Mouse (Mus musculus) hindbrain, embryonic 11.5 days (tissue): ENCODE data around the gene Primpol. TPM values are rescaled to one million over a fixed set of nuclear protein-coding genes. Genes with fewer than 3 reads are reported as not detected.

Source experiments
- ATAC-seq: fragments of 200-750 bp; cut with Nextera tagmentation; 2 replicates; pipeline ENCODE4 v1.8.0; 2017; ENCODE audit warnings: mild to moderate bottlenecking, moderate TSS enrichment, moderate library complexity; ENCODE audit not compliant: low FRiP score
- DNase-seq: peaks from one replicate; pipeline ENCODE4 v3.0.0-alpha.2; 2015; ENCODE audit warnings: low spot score
- H3K27ac ChIP-seq: fragments of 300-500 bp; sonication (generic); 2 replicates; pipeline ENCODE4 v1.5.1; 2014; ENCODE audit warnings: mild to moderate bottlenecking, low read depth, low read length
- H3K27me3 ChIP-seq: fragments of 300-500 bp; sonication (generic); 2 replicates; pipeline ENCODE4 v1.6.1; 2014; ENCODE audit warnings: mild to moderate bottlenecking, low read length, moderate library complexity, mixed read lengths; ENCODE audit not compliant: control insufficient read depth, insufficient read depth
- H3K36me3 ChIP-seq: fragments of 300-500 bp; sonication (generic); 2 replicates; pipeline ENCODE4 v1.6.1; 2014; ENCODE audit warnings: mild to moderate bottlenecking, low read length, moderate library complexity, mixed read lengths; ENCODE audit not compliant: control insufficient read depth, insufficient read depth
- H3K4me1 ChIP-seq: fragments of 300-500 bp; sonication (generic); replicated peaks from 2 replicates; pipeline ENCODE4 v1.6.1; 2014; ENCODE audit warnings: low read length, mixed read lengths; ENCODE audit not compliant: control insufficient read depth, insufficient read depth
- H3K4me2 ChIP-seq: fragments of 300-500 bp; sonication (generic); replicated peaks from 2 replicates; pipeline ENCODE4 v1.6.1; 2014; ENCODE audit warnings: mild to moderate bottlenecking, low read depth, low read length
- H3K4me3 ChIP-seq: fragments of 300-500 bp; sonication (generic); 2 replicates; pipeline ENCODE4 v1.5.1; 2014; ENCODE audit warnings: low read depth, low read length
- H3K9ac ChIP-seq: fragments of 300-500 bp; sonication (generic); 2 replicates; pipeline ENCODE4 v1.6.1; 2014; ENCODE audit warnings: low read depth, low read length
- H3K9me3 ChIP-seq: fragments of 300-500 bp; sonication (generic); 2 replicates; pipeline ENCODE4 v1.6.1; 2016; ENCODE audit warnings: low read length; ENCODE audit not compliant: control insufficient read depth
- WGBS: fragments of 180-500 bp; shearing (Covaris S2); extraction: QIAGEN DNeasy Blood & Tissue Kit; methylation state at CpG from one replicate; pipeline ENCODE4 v1.1.7; 2014; 5-methylcytosine and 5-hydroxymethylcytosine counted together
- polyA plus RNA-seq: library from polyadenylated mRNA; unstranded; fragments of >200 nt; fragmentation: Nextera tagmentation; extraction: Ambion mirVana; gene quantifications from 2 replicates; pipeline ENCODE4 v1.2.1, GENCODE M21; 2014

Gene Primpol
- polyA plus RNA-seq, 1 experiment from 2014 or later = 10.0 TPM

DNA sequence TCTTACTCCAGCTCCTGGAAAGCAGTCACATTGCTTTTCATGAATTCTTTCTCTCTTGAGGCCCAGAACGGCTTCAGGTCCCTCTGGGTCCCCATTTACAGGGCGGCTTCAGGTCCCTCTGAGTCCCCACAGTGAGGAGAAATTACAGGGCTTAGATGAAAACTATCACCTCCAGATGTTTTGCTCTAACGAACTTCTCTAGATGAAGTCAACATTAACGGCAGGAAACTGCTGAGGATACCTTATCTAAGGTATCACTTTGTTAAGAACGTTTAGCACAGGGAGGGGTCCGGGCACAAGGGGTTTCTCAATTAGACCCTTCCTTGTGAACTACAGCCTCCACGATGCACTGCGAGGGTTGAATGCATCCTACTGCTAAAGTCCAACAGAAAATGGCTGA lies 1.1 kb downstream of the Primpol start:
- DNase-seq = no peak
- no peaks in the 10 kb centered on the region for H3K27me3 ChIP-seq
- no peak overlapping the region for H3K4me3 ChIP-seq
- no peak overlapping the region for H3K9ac ChIP-seq
- H3K9me3 ChIP-seq = no peaks in the 10 kb centered on the region
- no peak for ATAC-seq
- H3K4me2 ChIP-seq = no peak overlapping the region
- no peaks in the 10 kb centered on the region for H3K36me3 ChIP-seq
- 0 out of 2 replicates have a peak, but pooled peaks cover 2% of the 10 kb centered on the region for H3K4me1 ChIP-seq
- H3K27ac ChIP-seq = no peak overlapping the region
- 87% methylated on average over 8 of the region's 8 CpGs for WGBS

DNA sequence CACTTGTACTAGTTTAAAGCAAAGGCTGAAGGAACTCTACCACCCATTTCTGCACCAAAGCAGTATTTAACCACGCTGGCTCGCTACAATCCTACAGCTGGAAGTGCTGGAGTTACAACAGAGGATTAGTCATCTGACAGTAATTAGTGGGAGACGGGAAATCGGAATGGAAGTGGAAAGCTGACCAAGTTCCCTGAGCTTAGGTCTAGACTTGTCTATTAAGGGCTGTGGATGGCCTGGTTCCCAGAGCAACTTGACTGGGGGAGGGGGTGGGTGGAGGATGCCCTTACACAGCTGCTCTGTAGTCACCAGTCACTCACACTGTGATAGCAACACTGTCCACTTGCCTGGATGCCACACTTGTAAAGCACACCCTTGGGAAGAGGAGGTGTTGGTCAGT lies 3.6 kb downstream of the Primpol start:
- H3K9me3 ChIP-seq = no peaks in the 10 kb centered on the region
- DNase-seq (peak; percentile 6), ATAC-seq (no peak)
- no peak overlapping the region for H3K27ac ChIP-seq
- 52% methylated on average over 4 of the region's 4 CpGs for WGBS
- H3K4me3 ChIP-seq = no peak overlapping the region
- H3K36me3 ChIP-seq = no peaks in the 10 kb centered on the region
- no peaks in the 10 kb centered on the region for H3K4me1 ChIP-seq
- no peak overlapping the region for H3K9ac ChIP-seq
- H3K27me3 ChIP-seq = no peaks in the 10 kb centered on the region
- no peak overlapping the region for H3K4me2 ChIP-seq

DNA sequence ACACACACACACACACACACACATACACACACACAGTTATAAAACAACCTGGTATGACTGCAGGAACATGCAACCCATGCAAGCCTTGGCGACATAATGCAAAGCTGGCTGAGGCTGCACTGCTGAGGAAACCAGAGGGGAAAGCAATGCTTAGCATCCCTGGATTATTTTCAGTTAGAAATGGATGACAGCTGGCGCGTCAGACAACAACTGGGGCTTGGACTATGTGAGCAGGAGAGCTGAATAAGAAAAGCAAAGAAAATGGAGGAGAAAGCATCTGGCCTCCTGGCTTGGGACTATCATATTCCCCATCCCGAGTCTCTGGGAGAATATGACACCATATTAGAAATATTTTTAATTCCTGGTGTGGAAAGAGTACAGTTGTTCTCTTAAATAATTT lies 4.1 kb downstream of the Primpol start:
- no peak overlapping the region for H3K9ac ChIP-seq
- WGBS = 75% methylated on average over 4 of the region's 4 CpGs
- no peaks in the 10 kb centered on the region for H3K9me3 ChIP-seq
- ATAC-seq (no peak), DNase-seq (no peak)
- no peak overlapping the region for H3K4me2 ChIP-seq
- no peak overlapping the region for H3K27ac ChIP-seq
- H3K36me3 ChIP-seq = no peaks in the 10 kb centered on the region
- H3K4me1 ChIP-seq = no peaks in the 10 kb centered on the region
- H3K27me3 ChIP-seq = no peaks in the 10 kb centered on the region
- no peak overlapping the region for H3K4me3 ChIP-seq

DNA sequence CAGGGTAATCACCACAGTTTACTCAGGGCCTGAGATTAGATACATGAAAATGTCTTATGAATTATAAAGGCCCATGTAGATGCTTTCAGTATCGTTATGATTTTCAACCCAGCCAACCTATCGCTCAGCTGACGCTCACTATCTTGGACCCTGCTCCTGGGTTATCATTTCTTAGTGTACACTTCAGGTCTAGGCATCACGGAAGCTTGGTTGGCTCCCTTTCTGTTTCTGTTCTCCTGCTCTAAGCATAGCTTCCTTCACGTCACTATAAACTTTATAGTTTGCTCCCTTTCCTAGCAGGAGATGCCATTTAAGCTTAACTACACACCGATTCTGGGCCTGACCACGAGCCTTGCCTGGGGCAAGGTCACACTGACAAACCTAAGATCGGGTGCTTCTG lies 5.5 kb downstream of the Primpol start:
- Histone ChIP-seq H3K36me3 (no peaks in the 10 kb centered on the region), H3K4me3 (no peak overlapping the region), H3K4me1 (no peaks in the 10 kb centered on the region), H3K4me2 (no peak overlapping the region), H3K27me3 (no peaks in the 10 kb centered on the region), H3K27ac (no peak overlapping the region), H3K9ac (no peak overlapping the region), H3K9me3 (no peaks in the 10 kb centered on the region)
- no peak for ATAC-seq
- no peak for DNase-seq
- WGBS = 95% methylated on average over 8 of the region's 8 CpGs

DNA sequence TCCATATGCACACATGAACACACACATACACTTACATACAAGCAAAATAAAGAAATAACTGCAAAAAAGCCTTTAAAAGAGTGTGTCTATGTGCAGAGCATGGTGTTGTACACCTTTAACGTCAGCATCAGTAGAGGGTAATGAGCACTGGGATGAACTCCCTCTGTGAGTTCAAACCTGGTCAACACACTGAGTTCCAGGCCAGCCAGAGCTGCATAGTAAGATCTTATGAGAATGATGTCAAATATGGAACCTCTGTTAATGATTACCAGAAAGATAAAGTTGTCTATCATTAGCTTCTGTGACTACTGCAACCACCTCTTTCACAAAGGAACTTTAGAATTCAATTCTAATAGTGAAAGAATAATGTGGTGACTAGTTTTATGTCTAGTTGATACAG lies 10.1 kb downstream of the Primpol start:
- H3K4me1 ChIP-seq = no peaks in the 10 kb centered on the region
- ATAC-seq = no peak
- H3K9me3 ChIP-seq = no peaks in the 10 kb centered on the region
- no peak overlapping the region for H3K27ac ChIP-seq
- WGBS = 80% methylated on average over 1 of the region's 1 CpGs
- DNase-seq = no peak
- H3K9ac ChIP-seq = no peak overlapping the region
- H3K36me3 ChIP-seq = no peaks in the 10 kb centered on the region
- no peak overlapping the region for H3K4me2 ChIP-seq
- no peaks in the 10 kb centered on the region for H3K27me3 ChIP-seq
- H3K4me3 ChIP-seq = no peak overlapping the region

- 83% methylated on average over 5 of the region's 5 CpGs for whole genome bisulfite sequencing
- H3K4me1 ChIP-seq = no peaks in the 10 kb centered on the region
- ATAC-seq = no peak
Observed at GRCm38 (mm10) chr8:46603587-46603986, 13.4 kb downstream of the Primpol start.

DNA sequence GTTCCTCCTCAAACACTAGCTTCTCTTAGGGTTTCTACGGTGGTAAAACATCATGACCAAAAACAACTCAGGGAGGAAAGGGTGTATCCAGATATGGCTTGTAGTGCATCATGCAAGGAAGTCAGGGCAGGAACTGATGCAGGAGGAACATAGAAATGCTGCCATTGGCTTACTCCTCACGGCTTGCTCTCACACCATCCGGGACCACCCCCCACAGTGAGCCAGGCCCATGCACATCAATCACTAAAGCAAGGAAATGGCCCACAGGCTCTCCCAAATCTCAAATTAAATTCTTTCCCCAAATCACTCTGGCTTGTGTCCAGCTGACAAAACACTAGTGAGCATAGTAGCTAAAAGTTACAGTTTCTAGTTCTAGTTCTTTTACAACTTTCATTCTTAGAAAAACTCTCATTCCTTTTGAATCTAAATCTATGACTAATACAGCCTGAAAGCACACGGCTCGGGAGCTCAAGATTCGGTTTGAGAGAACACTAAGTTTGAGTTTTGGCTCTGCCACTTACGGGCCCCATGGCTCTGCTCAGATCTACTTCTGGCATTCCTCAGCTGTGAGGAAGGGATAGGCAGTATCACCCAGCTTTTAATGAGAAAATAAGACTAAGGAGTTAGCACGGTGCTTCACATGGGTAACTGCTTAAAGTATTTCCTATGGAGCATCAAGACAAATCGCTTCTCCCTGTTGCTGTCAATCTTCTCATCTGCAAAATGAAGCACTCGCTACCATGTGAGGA lies 15.9 kb downstream of the Primpol start:
- Histone ChIP-seq H3K9me3 (no peaks in the 10 kb centered on the region), H3K4me2 (no peak overlapping the region), H3K9ac (no peak overlapping the region), H3K36me3 (no peaks in the 10 kb centered on the region), H3K27ac (no peak overlapping the region), H3K4me1 (no peaks in the 10 kb centered on the region), H3K27me3 (no peaks in the 10 kb centered on the region), H3K4me3 (no peak overlapping the region)
- DNase-seq (peak; percentile 10), ATAC-seq (no peak)
- 66% methylated on average over 10 of the region's 10 CpGs for WGBS

More at GRCm38 (mm10) chr8:46603587-46603986, 13.4 kb downstream of the Primpol start:
- H3K27me3 ChIP-seq = no peaks in the 10 kb centered on the region
- H3K4me3 ChIP-seq = no peak overlapping the region
- DNase-seq = no peak
- no peaks in the 10 kb centered on the region for H3K9me3 ChIP-seq
- H3K4me2 ChIP-seq = no peak overlapping the region
- no peak overlapping the region for H3K9ac ChIP-seq
- no peaks in the 10 kb centered on the region for H3K36me3 ChIP-seq
- H3K27ac ChIP-seq = no peak overlapping the region

DNA sequence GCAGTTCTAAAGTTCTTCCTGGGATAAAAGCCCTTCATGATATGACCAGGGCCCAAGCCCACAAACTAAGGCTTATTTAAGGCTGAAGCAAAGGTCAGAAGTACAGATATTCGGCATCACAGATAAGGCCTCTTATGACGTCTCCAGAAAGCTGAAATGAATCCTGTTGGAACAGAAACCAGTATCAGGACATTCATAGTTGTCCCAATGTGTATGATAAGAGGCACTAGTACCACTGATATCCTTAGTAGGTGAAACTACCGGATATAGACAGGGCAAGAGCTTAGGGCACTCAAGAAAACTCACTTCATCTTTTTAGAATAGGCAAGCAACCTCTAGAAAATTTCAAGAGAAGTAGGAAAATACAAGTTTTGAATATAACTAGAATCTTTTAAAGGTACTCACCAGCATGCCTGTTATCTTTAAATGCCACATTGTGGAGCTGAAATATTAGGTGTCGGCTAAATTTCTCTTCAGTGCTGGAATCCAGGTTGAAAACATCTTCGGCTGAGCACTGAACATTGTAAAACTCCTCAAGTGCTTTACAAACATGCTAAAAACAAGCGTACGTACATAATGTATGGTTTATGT lies 17.6 kb downstream of the Primpol start:
- Histone ChIP-seq H3K27ac (no peak overlapping the region), H3K4me1 (no peaks in the 10 kb centered on the region), H3K4me2 (no peak overlapping the region), H3K9me3 (no peaks in the 10 kb centered on the region), H3K36me3 (no peaks in the 10 kb centered on the region), H3K4me3 (no peak overlapping the region), H3K9ac (no peak overlapping the region), H3K27me3 (no peaks in the 10 kb centered on the region)
- DNase-seq (no peak), ATAC-seq (no peak)
- 95% methylated on average over 7 of the region's 7 CpGs for WGBS

DNA sequence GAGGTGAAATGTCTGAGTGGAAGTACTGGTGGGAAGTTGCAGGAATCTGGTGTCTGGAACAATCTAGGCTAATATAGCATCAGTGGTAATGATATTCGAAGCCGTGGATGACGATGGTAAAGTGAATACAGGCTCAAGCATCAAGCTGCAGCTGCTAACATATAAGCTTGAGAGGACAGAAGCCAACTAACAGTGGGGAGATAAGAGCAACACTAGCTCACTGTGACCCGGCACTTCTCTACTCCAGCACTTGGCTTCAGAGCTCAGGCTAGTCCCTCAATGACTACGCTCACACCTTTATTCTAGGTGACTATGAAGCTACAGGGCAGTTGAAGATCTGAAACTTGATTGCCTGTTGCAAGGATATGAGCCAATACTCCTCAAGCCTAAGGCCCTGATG lies 18.3 kb downstream of the Primpol start:
- WGBS = 93% methylated on average over 5 of the region's 5 CpGs
- H3K27ac ChIP-seq = no peak overlapping the region

More for the DNA sequence above, 18.3 kb downstream of the Primpol start:
- H3K9ac ChIP-seq = no peak overlapping the region
- H3K4me1 ChIP-seq = no peaks in the 10 kb centered on the region
- no peaks in the 10 kb centered on the region for H3K27me3 ChIP-seq
- H3K4me3 ChIP-seq = no peak overlapping the region
- H3K36me3 ChIP-seq = no peaks in the 10 kb centered on the region
- DNase-seq = no peak
- H3K9me3 ChIP-seq = no peaks in the 10 kb centered on the region
- no peak for ATAC-seq
- no peak overlapping the region for H3K4me2 ChIP-seq
